In genomic region chr2:45572906-45573305, GRCm38 (mm10) we compare ENCODE assay signal across 22 mouse cellular contexts.
DNase-seq lines count a peak whose midpoint lies in the region; ATAC-seq and TF ChIP-seq lines count a peak whose summit lies in the region.
"Had no signal": no experiment of that assay in that cellular context is flagged by ENCODE, and none has a peak within 500 bp of the region (broad histone marks: within the 10 kb centered on the region; RNA-seq: fewer than 3 reads in every experiment).

No protein-coding gene starts in this region.

- H3K79me2 ChIP-seq in liver, adult 2 months (ENCODE audit: control insufficient read depth, insufficient read depth, low read length) = no peaks in the 10 kb centered on the region

- no peak overlapping the region for H3K4me3 ChIP-seq in heart, embryonic 11.5 days (ENCODE audit: low read depth, low read length)
- H3K4me3 ChIP-seq in liver, adult 2 months (ENCODE audit: insufficient read depth, low read depth, low read length) = no peak overlapping the region
- no peak overlapping the region for H3K4me3 ChIP-seq in liver, embryonic 11.5 days (ENCODE audit: low read depth, low read length)
- no peak overlapping the region for H3K4me3 ChIP-seq in heart, embryonic 16.5 days (ENCODE audit: low read length)
- no peak overlapping the region for H3K4me3 ChIP-seq in forebrain, embryonic 11.5 days (ENCODE audit: low read depth, low read length)
- H3K4me3 ChIP-seq: embryonic facial prominence, embryonic 12.5 days; forebrain, embryonic 12.5 days; hindbrain, embryonic 12.5 days; liver, embryonic 12.5 days had no signal

- no peak overlapping the region for H3K4me2 ChIP-seq in heart, embryonic 11.5 days
- no peak overlapping the region for H3K4me2 ChIP-seq in liver, embryonic 11.5 days
- no peak overlapping the region for H3K4me2 ChIP-seq in heart, embryonic 16.5 days (ENCODE audit: low read depth, low read length)
- H3K4me2 ChIP-seq in forebrain, embryonic 11.5 days (ENCODE audit: low read depth, low read length, severe bottlenecking) = no peak overlapping the region
- H3K4me2 ChIP-seq: embryonic facial prominence, embryonic 12.5 days; forebrain, embryonic 12.5 days; hindbrain, embryonic 12.5 days; liver, embryonic 12.5 days; midbrain, embryonic 11.5 days had no signal

- no peak for TF ChIP-seq POLR2A in liver, adult 2 months (IDR thresholded peaks at IDR 0.05; ENCODE audit: extremely low read depth, insufficient read depth, low read length)

- no peaks in the 10 kb centered on the region for H3K36me3 ChIP-seq in heart, embryonic 11.5 days (ENCODE audit: control insufficient read depth, insufficient read depth, low read length)
- H3K36me3 ChIP-seq in liver, adult 2 months (ENCODE audit: control insufficient read depth, insufficient read depth, low read length) = no peaks in the 10 kb centered on the region
- no peaks in the 10 kb centered on the region for H3K36me3 ChIP-seq in liver, embryonic 11.5 days (ENCODE audit: control insufficient read depth, insufficient read depth, low read length)
- no peaks in the 10 kb centered on the region for H3K36me3 ChIP-seq in heart, embryonic 16.5 days (ENCODE audit: control insufficient read depth, insufficient read depth)
- no peaks in the 10 kb centered on the region for H3K36me3 ChIP-seq in forebrain, embryonic 11.5 days (ENCODE audit: control insufficient read depth, insufficient read depth, low read length)
- H3K36me3 ChIP-seq: embryonic facial prominence, embryonic 12.5 days; forebrain, embryonic 12.5 days; hindbrain, embryonic 12.5 days; liver, embryonic 12.5 days had no signal

- WGBS in heart, embryonic 11.5 days (ENCODE audit: insufficient replicate concordance) = 60% methylated on average over 3 of the region's 3 CpGs
- WGBS in liver, adult 2 months = 36% methylated on average over 3 of the region's 3 CpGs
- WGBS in liver, embryonic 11.5 days = 80% methylated on average over 3 of the region's 3 CpGs
- WGBS in heart, embryonic 16.5 days = 61% methylated on average over 3 of the region's 3 CpGs
- WGBS in forebrain, embryonic 11.5 days = 94% methylated on average over 3 of the region's 3 CpGs

- H3K4me1 ChIP-seq in heart, embryonic 11.5 days (ENCODE audit: control insufficient read depth, insufficient read depth, low read length) = no peaks in the 10 kb centered on the region
- H3K4me1 ChIP-seq in liver, adult 2 months (ENCODE audit: control insufficient read depth, insufficient read depth, low read length) = peaks cover 2% of the 10 kb centered on the region; the same call in 1 of the 2 replicates
- H3K4me1 ChIP-seq in liver, embryonic 11.5 days (replicated peaks; ENCODE audit: control insufficient read depth, insufficient read depth, low read length) = no peaks in the 10 kb centered on the region
- H3K4me1 ChIP-seq in heart, embryonic 16.5 days (ENCODE audit: control insufficient read depth, insufficient read depth, low read length) = no peaks in the 10 kb centered on the region
- H3K4me1 ChIP-seq in forebrain, embryonic 11.5 days (replicated peaks; ENCODE audit: control insufficient read depth, insufficient read depth, low read length) = no peaks in the 10 kb centered on the region
- H3K4me1 ChIP-seq: embryonic facial prominence, embryonic 12.5 days; forebrain, embryonic 12.5 days; hindbrain, embryonic 12.5 days; liver, embryonic 12.5 days had no signal

- ATAC-seq in heart, embryonic 11.5 days (replicated peaks; ENCODE audit: insufficient number of reproducible peaks, low FRiP score, low TSS enrichment) = no peak
- no peak for ATAC-seq in liver, embryonic 11.5 days (replicated peaks; ENCODE audit: low FRiP score)
- ATAC-seq in heart, embryonic 16.5 days (replicated peaks; ENCODE audit: extremely low read depth, insufficient read depth, low FRiP score) = no peak
- no peak for ATAC-seq in forebrain, embryonic 11.5 days (replicated peaks; ENCODE audit: low FRiP score)
- ATAC-seq in monocyte, adult 5-6 weeks (replicated peaks; ENCODE audit: insufficient number of reproducible peaks, low FRiP score, low TSS enrichment, poor library complexity, severe bottlenecking) = no peak
- ATAC-seq: activated CD4-positive, CD25-positive, alpha-beta regulatory T cell, adult 4 months; intestine, postnatal 0 days; liver, embryonic 12.5 days had no signal

- no peak for TF ChIP-seq CTCF in liver, adult 2 months (IDR thresholded peaks at IDR 0.05; ENCODE audit: low read depth, low read length)

- no peak overlapping the region for H3K9ac ChIP-seq in heart, embryonic 11.5 days (ENCODE audit: low read depth, low read length)
- H3K9ac ChIP-seq in liver, adult 2 months (ENCODE audit: low read depth, low read length) = no peak overlapping the region
- H3K9ac ChIP-seq in liver, embryonic 11.5 days (ENCODE audit: low read depth, low read length) = no peak overlapping the region
- no peak overlapping the region for H3K9ac ChIP-seq in heart, embryonic 16.5 days (ENCODE audit: low read length)
- no peak overlapping the region for H3K9ac ChIP-seq in forebrain, embryonic 11.5 days (ENCODE audit: low read length)
- H3K9ac ChIP-seq: embryonic facial prominence, embryonic 12.5 days; forebrain, embryonic 12.5 days; hindbrain, embryonic 12.5 days; liver, embryonic 12.5 days had no signal

- H3K9me3 ChIP-seq in heart, embryonic 11.5 days (replicated peaks; ENCODE audit: control insufficient read depth, low read length) = no peaks in the 10 kb centered on the region
- no peaks in the 10 kb centered on the region for H3K9me3 ChIP-seq in liver, embryonic 11.5 days (ENCODE audit: control insufficient read depth, low read length)
- no peaks in the 10 kb centered on the region for H3K9me3 ChIP-seq in heart, embryonic 16.5 days (replicated peaks; ENCODE audit: control insufficient read depth, low read length)
- H3K9me3 ChIP-seq in forebrain, embryonic 11.5 days (ENCODE audit: control insufficient read depth, low read length) = no peaks in the 10 kb centered on the region
- H3K9me3 ChIP-seq: embryonic facial prominence, embryonic 12.5 days; forebrain, embryonic 12.5 days; hindbrain, embryonic 12.5 days; liver, embryonic 12.5 days had no signal

- no peaks in the 10 kb centered on the region for H3K27me3 ChIP-seq in heart, embryonic 11.5 days (ENCODE audit: control insufficient read depth, insufficient read depth, low read length)
- 0 out of 2 replicates have a peak, but pooled peaks cover under 1% of the 10 kb centered on the region for H3K27me3 ChIP-seq in liver, adult 2 months (ENCODE audit: control insufficient read depth, insufficient read depth, low read length)
- no peaks in the 10 kb centered on the region for H3K27me3 ChIP-seq in liver, embryonic 11.5 days (replicated peaks; ENCODE audit: control insufficient read depth, insufficient read depth, low read length)
- H3K27me3 ChIP-seq in heart, embryonic 16.5 days (ENCODE audit: control insufficient read depth, insufficient read depth, low read length) = no peaks in the 10 kb centered on the region
- H3K27me3 ChIP-seq in forebrain, embryonic 11.5 days (ENCODE audit: control insufficient read depth, insufficient read depth, low read length) = no peaks in the 10 kb centered on the region
- H3K27me3 ChIP-seq: embryonic facial prominence, embryonic 12.5 days; forebrain, embryonic 12.5 days; hindbrain, embryonic 12.5 days; liver, embryonic 12.5 days had no signal

- DNase-seq in heart, adult 11 months = peak; percentile 94
- DNase-seq in liver, adult 2 months (ENCODE audit: extremely low read depth, low read depth, low spot score) = peak; percentile 82
- DNase-seq in liver, embryonic 11.5 days (ENCODE audit: low spot score) = no peak
- no peak for DNase-seq in forebrain, embryonic 11.5 days (ENCODE audit: low spot score)
- DNase-seq: adrenal gland, postnatal 25 days; cerebellum, adult 11-12 months; cerebellum, postnatal 14 days; lung, adult 18-20 months; lung, postnatal 10 days; right cerebral cortex, postnatal 14 days; spleen, adult 18-20 months had no signal

- H3K27ac ChIP-seq in heart, embryonic 11.5 days (ENCODE audit: low read depth, low read length) = no peak overlapping the region
- H3K27ac ChIP-seq in liver, adult 2 months (replicated peaks; ENCODE audit: insufficient read depth, low read depth, low read length) = no peak overlapping the region
- H3K27ac ChIP-seq in liver, embryonic 11.5 days (ENCODE audit: low read depth, low read length) = no peak overlapping the region
- peak overlapping the region; percentile 35; the same call in 1 of the 2 replicates for H3K27ac ChIP-seq in heart, embryonic 16.5 days (ENCODE audit: low read length)
- H3K27ac ChIP-seq in forebrain, embryonic 11.5 days (ENCODE audit: low read depth, low read length) = no peak overlapping the region
- H3K27ac ChIP-seq: embryonic facial prominence, embryonic 12.5 days; forebrain, embryonic 12.5 days; hindbrain, embryonic 12.5 days; kidney, postnatal 0 days; liver, embryonic 12.5 days had no signal

Comparison
In these comparisons a context has a peak if more than half of its experiments do, and no peak if none do; other contexts are left out.
1. DNase-seq: peak in heart, adult 11 months (single experiment) and liver, adult 2 months (single experiment); none in liver, embryonic 11.5 days (single experiment) and forebrain, embryonic 11.5 days (single experiment).